In the genomic region with DNA sequence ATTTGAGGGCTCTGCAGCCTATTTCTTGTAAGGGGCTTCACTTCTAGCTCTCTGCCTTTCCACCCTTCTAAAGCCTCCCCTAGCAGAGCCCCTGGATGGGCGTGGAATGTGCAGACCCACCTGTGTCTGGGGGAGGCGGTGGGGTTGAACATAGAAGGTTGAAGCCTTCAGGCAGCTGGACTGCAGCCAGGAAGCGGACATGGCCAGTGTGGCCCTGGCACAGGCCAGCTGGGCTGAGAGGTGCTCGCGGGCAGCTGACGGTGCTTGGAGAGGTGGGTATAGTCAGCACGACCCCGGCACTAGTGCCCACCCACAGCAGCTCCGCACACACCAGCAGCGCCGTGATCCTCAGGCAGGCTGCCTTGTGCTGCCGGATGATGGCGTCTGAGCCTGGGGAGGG, we compare ENCODE assay signal across 13 mouse cellular contexts. TPM values are rescaled to one million over a fixed set of nuclear protein-coding genes. Genes with fewer than 3 reads are reported as not detected.
DNase-seq lines count a peak whose midpoint lies in the region; ATAC-seq and TF ChIP-seq lines count a peak whose summit lies in the region.
"Had no signal": no experiment of that assay in that cellular context is flagged by ENCODE, and none has a peak within 500 bp of the region (broad histone marks: within the 10 kb centered on the region; RNA-seq: fewer than 3 reads in every experiment).

No protein-coding gene starts in this region.

- DNase-seq in heart, embryonic 10.5 days (ENCODE audit: low spot score): no peak
- no peak for DNase-seq in heart, postnatal 4 days
- no peak for DNase-seq in kidney, adult 8-10 months
- DNase-seq in urinary bladder, postnatal 36 days (ENCODE audit: low spot score in 2 of 2): no peak
- DNase-seq in midbrain, embryonic 10.5 days (ENCODE audit: low spot score): no peak
- DNase-seq: cerebellum, adult 18-20 months; thymus, postnatal 25 days had no signal

- 0 out of 2 replicates have a peak, but pooled peaks have one; percentile 13 for ATAC-seq in kidney, embryonic 16.5 days (ENCODE audit: low FRiP score, low TSS enrichment)
- ATAC-seq in limb, embryonic 15.5 days (ENCODE audit: insufficient number of reproducible peaks, low FRiP score, low TSS enrichment, low read depth): no peak

- WGBS in heart, embryonic 10.5 days: 88% methylated on average over 13 of the region's 13 CpGs
- 80% methylated on average over 13 of the region's 13 CpGs for WGBS in kidney, embryonic 16.5 days
- 88% methylated on average over 13 of the region's 13 CpGs for WGBS in limb, embryonic 15.5 days
- 92% methylated on average over 13 of the region's 13 CpGs for WGBS in midbrain, embryonic 10.5 days

- no peak overlapping the region for H3K4me2 ChIP-seq in kidney, embryonic 16.5 days (replicated peaks; ENCODE audit: low read depth, low read length)
- H3K4me2 ChIP-seq in limb, embryonic 15.5 days: no peak overlapping the region
- H3K4me2 ChIP-seq: neural tube, embryonic 15.5 days had no signal

- H3K9me3 ChIP-seq in heart, embryonic 10.5 days: no peaks in the 10 kb centered on the region
- no peaks in the 10 kb centered on the region for H3K9me3 ChIP-seq in kidney, embryonic 16.5 days (ENCODE audit: low read length)
- no peaks in the 10 kb centered on the region for H3K9me3 ChIP-seq in limb, embryonic 15.5 days
- H3K9me3 ChIP-seq in midbrain, embryonic 10.5 days (replicated peaks): no peaks in the 10 kb centered on the region
- H3K9me3 ChIP-seq: neural tube, embryonic 15.5 days had no signal

- H3K9ac ChIP-seq in kidney, embryonic 16.5 days (replicated peaks; ENCODE audit: low read length): 0 out of 2 replicates have a peak overlapping the region, but pooled peaks have one; percentile 6
- no peak overlapping the region for H3K9ac ChIP-seq in limb, embryonic 15.5 days
- H3K9ac ChIP-seq: neural tube, embryonic 15.5 days had no signal

- peaks cover 10% of the 10 kb centered on the region; the same call in 1 of the 2 replicates for H3K4me1 ChIP-seq in heart, embryonic 10.5 days
- peaks cover 8% of the 10 kb centered on the region; the same call in 1 of the 2 replicates for H3K4me1 ChIP-seq in kidney, embryonic 16.5 days (ENCODE audit: insufficient read depth, low read length)
- H3K4me1 ChIP-seq in bone marrow macrophage, adult 2 months (ENCODE audit: control insufficient read depth, insufficient read depth, low read length): peaks cover 25% of the 10 kb centered on the region
- H3K4me1 ChIP-seq in limb, embryonic 15.5 days: no peaks in the 10 kb centered on the region
- H3K4me1 ChIP-seq in midbrain, embryonic 10.5 days: peaks cover 9% of the 10 kb centered on the region

- no peak overlapping the region for H3K4me3 ChIP-seq in heart, embryonic 10.5 days
- no peak overlapping the region for H3K4me3 ChIP-seq in kidney, embryonic 16.5 days (ENCODE audit: low read length)
- H3K4me3 ChIP-seq in bone marrow macrophage, adult 2 months (ENCODE audit: insufficient read depth, low read length): no peak overlapping the region
- H3K4me3 ChIP-seq in limb, embryonic 15.5 days: no peak overlapping the region
- no peak overlapping the region for H3K4me3 ChIP-seq in midbrain, embryonic 10.5 days
- H3K4me3 ChIP-seq: erythroblast, embryonic 14.5 days; neural tube, embryonic 15.5 days had no signal

- H3K27ac ChIP-seq in heart, embryonic 10.5 days: peak overlapping the region; percentile 17; the same call in 1 of the 2 replicates
- peak overlapping the region; percentile 84 for H3K27ac ChIP-seq in kidney, embryonic 16.5 days (ENCODE audit: low read length)
- peak overlapping the region; percentile 79 for H3K27ac ChIP-seq in bone marrow macrophage, adult 2 months (ENCODE audit: insufficient read depth, low read depth, low read length)
- H3K27ac ChIP-seq in limb, embryonic 15.5 days: peak overlapping the region; percentile 67; the same call in 1 of the 2 replicates
- no peak overlapping the region for H3K27ac ChIP-seq in midbrain, embryonic 10.5 days (replicated peaks)
- H3K27ac ChIP-seq: neural tube, embryonic 15.5 days had no signal

- H3K36me3 ChIP-seq in heart, embryonic 10.5 days: peaks cover 98% of the 10 kb centered on the region
- peaks cover 84% of the 10 kb centered on the region for H3K36me3 ChIP-seq in kidney, embryonic 16.5 days (ENCODE audit: insufficient read depth, low read length)
- peaks cover 97% of the 10 kb centered on the region for H3K36me3 ChIP-seq in limb, embryonic 15.5 days
- peaks cover 100% of the 10 kb centered on the region for H3K36me3 ChIP-seq in midbrain, embryonic 10.5 days

- no peaks in the 10 kb centered on the region for H3K27me3 ChIP-seq in heart, embryonic 10.5 days (ENCODE audit: insufficient read depth, poor library complexity, severe bottlenecking)
- H3K27me3 ChIP-seq in kidney, embryonic 16.5 days (ENCODE audit: insufficient read depth, low read length): no peaks in the 10 kb centered on the region
- no peaks in the 10 kb centered on the region for H3K27me3 ChIP-seq in limb, embryonic 15.5 days
- no peaks in the 10 kb centered on the region for H3K27me3 ChIP-seq in midbrain, embryonic 10.5 days (ENCODE audit: low read depth, poor library complexity, severe bottlenecking)
- H3K27me3 ChIP-seq: neural tube, embryonic 15.5 days had no signal

- TF ChIP-seq POLR2A in bone marrow macrophage, adult 2 months (IDR thresholded peaks at IDR 0.05; ENCODE audit: borderline replicate concordance, low read depth, low read length): no peak

- no peak for TF ChIP-seq CTCF in bone marrow macrophage, adult 2 months (IDR thresholded peaks at IDR 0.05; ENCODE audit: low read depth, low read length)

RNA-seq across cellular contexts. Expression of a gene that starts 13.0 kb away (rescaled TPM):
- polyA plus RNA-seq in heart, embryonic 10.5 days (2016; fragmentation: Nextera tagmentation; extraction: Ambion mirVana): 4.4 and 5.3 TPM in 2 replicates
- total RNA-seq in heart, postnatal 4 days (2021): 1 to 10 TPM; 5.6 to 6.4 TPM
- 3.8 and 4.8 TPM in 2 replicates for polyA plus RNA-seq in kidney, embryonic 16.5 days (2015; fragmentation: Nextera tagmentation; extraction: Ambion mirVana)
- polyA plus RNA-seq in bone marrow macrophage, adult 2 months (2012; ENCODE audit: insufficient read depth, insufficient read length, missing spikeins): 6.3 and 6.9 TPM in 2 replicates
- 4.4 and 6.2 TPM in 2 replicates for polyA plus RNA-seq in limb, embryonic 15.5 days (2015; fragmentation: Nextera tagmentation; extraction: Ambion mirVana)
- polyA plus RNA-seq in midbrain, embryonic 10.5 days (2016; fragmentation: Nextera tagmentation; extraction: Ambion mirVana): 4.3 and 5.2 TPM in 2 replicates

RNA-seq across cellular contexts. Expression of a gene that starts 55.6 kb away (rescaled TPM):
- polyA plus RNA-seq in heart, embryonic 10.5 days (2016; fragmentation: Nextera tagmentation; extraction: Ambion mirVana): 7.9 and 10.1 TPM in 2 replicates
- 10 to 100 TPM; 37.0 to 38.4 TPM for total RNA-seq in heart, postnatal 4 days (2021)
- polyA plus RNA-seq in kidney, embryonic 16.5 days (2015; fragmentation: Nextera tagmentation; extraction: Ambion mirVana): 10.7 and 10.8 TPM in 2 replicates
- 0.36 and 0.52 TPM in 2 replicates for polyA plus RNA-seq in bone marrow macrophage, adult 2 months (2012; ENCODE audit: insufficient read depth, insufficient read length, missing spikeins)
- polyA plus RNA-seq in limb, embryonic 15.5 days (2015; fragmentation: Nextera tagmentation; extraction: Ambion mirVana): 8.0 and 8.5 TPM in 2 replicates
- 6.4 and 7.1 TPM in 2 replicates for polyA plus RNA-seq in midbrain, embryonic 10.5 days (2016; fragmentation: Nextera tagmentation; extraction: Ambion mirVana)
- polyA plus RNA-seq: inflammation-experienced regulatory T-cells, adult 6 months had no signal
